Mouse (Mus musculus) limb, embryonic 14.5 days (tissue): ENCODE measurements around the gene Sec62. TPM values are rescaled to one million over a fixed set of nuclear protein-coding genes. Genes with fewer than 3 reads are reported as not detected.

ENCODE experiments used
- ATAC-seq: fragments of 200-750 bp; cut with Nextera tagmentation; 2 replicates; pipeline ENCODE4 v1.8.0; 2017; ENCODE audit warnings: low read depth, moderate number of reproducible peaks, moderate TSS enrichment; ENCODE audit not compliant: low FRiP score
- DNase-seq: peaks from one replicate; pipeline ENCODE4 v3.0.0-alpha.2; 2015; ENCODE audit warnings: low spot score
- H3K27ac ChIP-seq: fragments of 300-500 bp; sonication (generic); replicated peaks from 2 replicates; pipeline ENCODE4 v1.5.1; 2014; ENCODE audit warnings: low read depth, mild to moderate bottlenecking, low read length, moderate library complexity, mixed read lengths
- H3K27me3 ChIP-seq: fragments of 300-500 bp; sonication (generic); 2 replicates; pipeline ENCODE4 v1.6.1; 2014; ENCODE audit warnings: low read length, mixed read lengths; ENCODE audit not compliant: control insufficient read depth, insufficient read depth
- H3K36me3 ChIP-seq: fragments of 300-500 bp; sonication (generic); 2 replicates; pipeline ENCODE4 v1.6.1; 2014; ENCODE audit warnings: mild to moderate bottlenecking, low read length, moderate library complexity, mixed read lengths; ENCODE audit not compliant: control insufficient read depth, insufficient read depth
- H3K4me1 ChIP-seq: fragments of 300-500 bp; sonication (generic); 2 replicates; pipeline ENCODE4 v1.6.1; 2014; ENCODE audit warnings: antibody characterized with exemption, low read length, mixed read lengths; ENCODE audit not compliant: control insufficient read depth, insufficient read depth
- H3K4me2 ChIP-seq: fragments of 300-500 bp; sonication (generic); replicated peaks from 2 replicates; pipeline ENCODE4 v1.6.1; 2014; ENCODE audit warnings: low read depth, mild to moderate bottlenecking, low read length, moderate library complexity; ENCODE audit not compliant: severe bottlenecking
- H3K4me3 ChIP-seq: fragments of 300-500 bp; sonication (generic); replicated peaks from 2 replicates; pipeline ENCODE4 v1.5.1; 2014; ENCODE audit warnings: low read length
- H3K9ac ChIP-seq: fragments of 300-500 bp; sonication (generic); 2 replicates; pipeline ENCODE4 v1.6.1; 2014; ENCODE audit warnings: mild to moderate bottlenecking, low read depth, low read length, moderate library complexity; ENCODE audit not compliant: severe bottlenecking
- H3K9me3 ChIP-seq: fragments of 300-500 bp; sonication (generic); 2 replicates; pipeline ENCODE4 v1.6.1; 2016; ENCODE audit warnings: low read length; ENCODE audit not compliant: control insufficient read depth
- POLR2A ChIP-seq: fragments of 200-500 bp; IDR thresholded peaks from 2 replicates; pipeline ENCODE4 v1.8.0; 2012; ENCODE audit warnings: inconsistent platforms, mild to moderate bottlenecking, moderate library complexity, borderline replicate concordance; ENCODE audit not compliant: insufficient read depth, insufficient read length; ENCODE audit errors: extremely low read depth
- WGBS: fragments of 180-500 bp; shearing (Covaris S2); extraction: QIAGEN DNeasy Blood & Tissue Kit; methylation state at CpG from one replicate; pipeline ENCODE4 v1.1.7; 2014; 5-methylcytosine and 5-hydroxymethylcytosine counted together
- polyA plus RNA-seq, 2 experiments: library from polyadenylated mRNA; depleted of rRNA in 1 of 2; stranded (reverse) in 1 of 2; unstranded in 1 of 2; fragments of >200 nt; fragmentation: Nextera tagmentation in 1 of 2; extraction: Ambion mirVana in 1 of 2; gene quantifications; 2 replicates each; pipeline versions ENCODE4 v1.2.1 to v1.2.3; 2012 to 2014

The Sec62 gene
- polyA plus RNA-seq, 2 experiments = 53.6 to 103 TPM

DNA sequence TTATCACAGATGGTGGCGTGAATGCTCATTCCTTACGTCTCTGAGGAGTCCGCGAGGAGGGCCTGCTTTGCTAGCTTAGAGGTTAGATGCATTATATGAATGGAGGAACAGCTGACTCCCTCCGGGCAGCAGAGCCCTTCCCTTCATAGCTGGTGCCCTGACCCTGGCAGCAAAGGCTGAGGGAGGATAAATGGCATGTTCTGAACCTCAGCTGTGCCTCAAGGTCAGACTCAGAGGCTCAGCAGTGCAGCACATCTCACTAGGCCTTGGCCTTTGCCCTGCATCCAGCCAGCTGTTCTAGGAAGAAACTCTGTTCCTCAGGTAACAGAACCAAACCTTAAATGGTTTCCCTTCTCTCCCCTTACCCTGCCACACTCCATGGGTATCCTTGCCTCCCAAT is 75.5 kb downstream of the Sec62 start:
- WGBS = 82% methylated on average over 5 of the region's 5 CpGs

GRCm38 (mm10) chr3:30868625-30869024 is 76.0 kb downstream of the Sec62 start:
- Histone ChIP-seq H3K4me2 (no peak overlapping the region), H3K27ac (no peak overlapping the region), H3K9me3 (no peaks in the 10 kb centered on the region), H3K4me3 (no peak overlapping the region), H3K36me3 (no peaks in the 10 kb centered on the region), H3K27me3 (no peaks in the 10 kb centered on the region), H3K9ac (no peak overlapping the region), H3K4me1 (no peaks in the 10 kb centered on the region)
- no peak for DNase-seq
- WGBS = 76% methylated on average over 5 of the region's 5 CpGs
- TF ChIP-seq POLR2A = no peak
- ATAC-seq = no peak

More for the DNA sequence above, 75.5 kb downstream of the Sec62 start:
- Histone ChIP-seq H3K9ac (no peak overlapping the region), H3K4me1 (no peaks in the 10 kb centered on the region), H3K9me3 (no peaks in the 10 kb centered on the region), H3K36me3 (no peaks in the 10 kb centered on the region), H3K4me3 (no peak overlapping the region), H3K4me2 (no peak overlapping the region), H3K27ac (no peak overlapping the region), H3K27me3 (no peaks in the 10 kb centered on the region)
- TF ChIP-seq POLR2A = no peak
- ATAC-seq = no peak
- no peak for DNase-seq

DNA sequence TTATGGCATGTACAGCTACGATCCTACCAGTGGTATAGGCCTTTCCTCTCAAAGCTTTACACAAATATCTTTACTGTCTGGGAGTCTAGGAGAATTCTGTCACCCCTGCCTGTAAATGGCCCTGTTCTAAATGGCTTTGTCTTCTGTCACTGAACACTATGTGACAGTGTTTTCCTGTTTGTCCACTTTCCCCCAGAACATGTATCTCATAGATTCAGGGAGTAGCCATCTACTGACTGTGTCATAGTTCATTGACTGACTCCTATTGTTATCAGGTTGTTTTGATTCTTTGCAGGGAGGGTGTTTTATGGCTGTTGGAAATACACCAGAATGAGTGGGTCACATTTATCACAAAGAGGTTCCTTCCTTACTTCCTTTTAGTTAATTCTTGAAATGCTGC is 77.3 kb downstream of the Sec62 start:
- no peaks in the 10 kb centered on the region for H3K36me3 ChIP-seq
- ATAC-seq = no peak; the same call in 1 of the 2 replicates
- H3K4me3 ChIP-seq = no peak overlapping the region
- no peak overlapping the region for H3K9ac ChIP-seq
- no peak for DNase-seq
- no peaks in the 10 kb centered on the region for H3K27me3 ChIP-seq
- no peaks in the 10 kb centered on the region for H3K9me3 ChIP-seq
- H3K4me1 ChIP-seq = no peaks in the 10 kb centered on the region
- H3K27ac ChIP-seq = no peak overlapping the region
- TF ChIP-seq POLR2A = no peak
- 91% methylated on average over 1 of the region's 1 CpGs for WGBS
- H3K4me2 ChIP-seq = no peak overlapping the region

Other genes starting within 250 kb of the Sec62 start
- 35.8 and 38.6 TPM in 2 replicates for gene Mecom, start 244.9 kb upstream of the Sec62 start, polyA plus RNA-seq (2012; rRNA removed)
- 42.2 and 61.6 TPM in 2 replicates for gene Mecom, start 244.9 kb upstream of the Sec62 start, polyA plus RNA-seq (2014; fragmentation: Nextera tagmentation; extraction: Ambion mirVana)
- 0.11 TPM in 1 of 2 replicates, not detected in the other for gene Actrt3, start 192.9 kb upstream of the Sec62 start, polyA plus RNA-seq (2012; rRNA removed)
- gene Actrt3, start 192.9 kb upstream of the Sec62 start, polyA plus RNA-seq (2014; fragmentation: Nextera tagmentation; extraction: Ambion mirVana) = 0.10 TPM in 1 of 2 replicates, not detected in the other
- gene Mynn, start 190.8 kb upstream of the Sec62 start, polyA plus RNA-seq (2012; rRNA removed) = 22.3 TPM in 2 replicates
- 30.6 and 32.0 TPM in 2 replicates for gene Mynn, start 190.8 kb upstream of the Sec62 start, polyA plus RNA-seq (2014; fragmentation: Nextera tagmentation; extraction: Ambion mirVana)
- not detected in 2 replicates for gene Lrriq4, start 148.4 kb upstream of the Sec62 start, polyA plus RNA-seq (2012; rRNA removed)
- gene Lrriq4, start 148.4 kb upstream of the Sec62 start, polyA plus RNA-seq (2014; fragmentation: Nextera tagmentation; extraction: Ambion mirVana) = not detected in 2 replicates
- 0.27 and 0.52 TPM in 2 replicates for gene Lrrc34, start 145.0 kb upstream of the Sec62 start, polyA plus RNA-seq (2012; rRNA removed)
- 0.76 and 1.3 TPM in 2 replicates for gene Lrrc34, start 145.0 kb upstream of the Sec62 start, polyA plus RNA-seq (2014; fragmentation: Nextera tagmentation; extraction: Ambion mirVana)
- gene Lrrc31, start 93.0 kb upstream of the Sec62 start, polyA plus RNA-seq (2012; rRNA removed) = 0.10 TPM in 1 of 2 replicates, not detected in the other
- 0.10 TPM in 1 of 2 replicates, not detected in the other for gene Lrrc31, start 93.0 kb upstream of the Sec62 start, polyA plus RNA-seq (2014; fragmentation: Nextera tagmentation; extraction: Ambion mirVana)
- gene Samd7, start 46.6 kb upstream of the Sec62 start, polyA plus RNA-seq (2012; rRNA removed) = not detected in 2 replicates
- gene Samd7, start 46.6 kb upstream of the Sec62 start, polyA plus RNA-seq (2014; fragmentation: Nextera tagmentation; extraction: Ambion mirVana) = not detected in 2 replicates
- gene Gpr160, start 63.1 kb downstream of the Sec62 start, polyA plus RNA-seq (2012; rRNA removed) = 3.1 and 3.5 TPM in 2 replicates
- gene Gpr160, start 63.1 kb downstream of the Sec62 start, polyA plus RNA-seq (2014; fragmentation: Nextera tagmentation; extraction: Ambion mirVana) = 5.6 and 7.8 TPM in 2 replicates
- gene Phc3, start 176.5 kb downstream of the Sec62 start, polyA plus RNA-seq (2012; rRNA removed) = 16.9 and 22.3 TPM in 2 replicates
- 7.9 and 8.2 TPM in 2 replicates for gene Phc3, start 176.5 kb downstream of the Sec62 start, polyA plus RNA-seq (2014; fragmentation: Nextera tagmentation; extraction: Ambion mirVana)
- 44.9 and 45.5 TPM in 2 replicates for gene Prkci, start 202.9 kb downstream of the Sec62 start, polyA plus RNA-seq (2012; rRNA removed)
- 45.3 and 53.4 TPM in 2 replicates for gene Prkci, start 202.9 kb downstream of the Sec62 start, polyA plus RNA-seq (2014; fragmentation: Nextera tagmentation; extraction: Ambion mirVana)